Mouse (Mus musculus) urinary bladder, postnatal 4 days (tissue): ENCODE measurements around the gene Flt1.
"Not testable (repeated sequence)": the region's sequence is repeated elsewhere in the genome, so short reads cannot be mapped to it uniquely, and the experiment has no call there.

ENCODE experiments used
- DNase-seq, 2 experiments: peaks; one replicate each; pipeline ENCODE4 v3.0.0; 2021 to 2022; ENCODE audit warnings: low spot score in 2 of 2

Gene Flt1

GRCm38 (mm10) chr5:147614659-147615058, 111.2 kb downstream of the Flt1 start:
- no peak for DNase-seq

GRCm38 (mm10) chr5:147611348-147611747, 114.5 kb downstream of the Flt1 start:
- not testable (repeated sequence) for DNase-seq

GRCm38 (mm10) chr5:147607256-147607975, 118.4 kb downstream of the Flt1 start:
- DNase-seq = no peak

- DNase-seq = no peak
Measured at GRCm38 (mm10) chr5:147606751-147607150, 119.1 kb downstream of the Flt1 start.

GRCm38 (mm10) chr5:147601460-147602360, 124.1 kb downstream of the Flt1 start:
- no peak for DNase-seq

- no peak for DNase-seq
Measured at GRCm38 (mm10) chr5:147597825-147598224, 128.0 kb downstream of the Flt1 start.

GRCm38 (mm10) chr5:147589814-147590213, 136.0 kb downstream of the Flt1 start:
- no peak for DNase-seq

GRCm38 (mm10) chr5:147585070-147585469, 140.7 kb downstream of the Flt1 start:
- no peak for DNase-seq

GRCm38 (mm10) chr5:147584648-147585047, 141.2 kb downstream of the Flt1 start:
- no peak for DNase-seq

- peak; percentile 49 to 88 for DNase-seq
Measured at GRCm38 (mm10) chr5:147583702-147584298, 142.0 kb downstream of the Flt1 start.

- DNase-seq = no peak
Measured at GRCm38 (mm10) chr5:147580181-147580580, 145.6 kb downstream of the Flt1 start.

GRCm38 (mm10) chr5:147579691-147580090, 146.1 kb downstream of the Flt1 start:
- no peak for DNase-seq

- no peak for DNase-seq
Measured at GRCm38 (mm10) chr5:147579148-147579547, 146.7 kb downstream of the Flt1 start.

GRCm38 (mm10) chr5:147577003-147577402, 148.8 kb downstream of the Flt1 start:
- DNase-seq = no peak

GRCm38 (mm10) chr5:147574517-147574916, 151.3 kb downstream of the Flt1 start:
- no peak for DNase-seq

- no peak for DNase-seq
Measured at GRCm38 (mm10) chr5:147573555-147573954, 152.3 kb downstream of the Flt1 start.

GRCm38 (mm10) chr5:147572695-147573094, 153.1 kb downstream of the Flt1 start:
- no peak for DNase-seq

- no peak for DNase-seq
Measured at GRCm38 (mm10) chr5:147566335-147566734, 159.5 kb downstream of the Flt1 start.

- DNase-seq = no peak
Measured at GRCm38 (mm10) chr5:147565444-147565843, 160.4 kb downstream of the Flt1 start.

- no peak for DNase-seq
Measured at GRCm38 (mm10) chr5:147564140-147564590, 161.6 kb downstream of the Flt1 start.

GRCm38 (mm10) chr5:147563511-147564139, 162.2 kb downstream of the Flt1 start:
- no peak for DNase-seq

GRCm38 (mm10) chr5:147557641-147558040, 168.2 kb downstream of the Flt1 start:
- not testable (repeated sequence) for DNase-seq
